Mouse (Mus musculus): ENCODE data around the gene Cspg4.

- TF ChIP-seq CTCF (IDR thresholded peaks at IDR 0.05; ENCODE audit: low read depth): peak; percentile 70
- no peak for TF ChIP-seq EP300 (optimal IDR thresholded peaks at IDR 0.05)
These were observed 29.2 kb downstream of the Cspg4 start for GRCm38 (mm10) chr9:56894006-56894405.
